Mouse (Mus musculus) erythroid progenitor cell, adult 5-6 weeks (primary cell): ENCODE results near the gene Zfp296. TPM values are rescaled to one million over a fixed set of nuclear protein-coding genes. Genes with fewer than 3 reads are reported as not detected.
A peak's percentile ranks its signal among the peaks of the same experiment; 100 is the strongest.
"Not testable (repeated sequence)": the region's sequence is repeated elsewhere in the genome, so short reads cannot be mapped to it uniquely, and the experiment has no call there.

Source experiments
- ATAC-seq: replicated peaks from 2 replicates; pipeline ENCODE4 v1.8.0; 2016; ENCODE audit warnings: moderate number of reproducible peaks, mild to moderate bottlenecking, moderate TSS enrichment, inconsistent platforms; ENCODE audit not compliant: poor library complexity, low FRiP score, severe bottlenecking
- total RNA-seq, 2 experiments: library from RNA; stranded (forward) in 1 of 2; stranded (reverse) in 1 of 2; fragments of 150-400 nt in 1 of 2; fragments of 186-747, 209-891 nt in 1 of 2; gene quantifications; 2 replicates each; pipeline versions ENCODE4 v1.2.3 to v1.2.4; 2015 to 2017; ENCODE audit warnings: low replicate concordance in 2 of 2

Zfp296 gene
- total RNA-seq, 2 experiments from 2014 or later: not detected

- ATAC-seq: no peak
Measured at GRCm38 (mm10) chr7:19603055-19603454, 26.0 kb downstream of the Zfp296 start.

DNA sequence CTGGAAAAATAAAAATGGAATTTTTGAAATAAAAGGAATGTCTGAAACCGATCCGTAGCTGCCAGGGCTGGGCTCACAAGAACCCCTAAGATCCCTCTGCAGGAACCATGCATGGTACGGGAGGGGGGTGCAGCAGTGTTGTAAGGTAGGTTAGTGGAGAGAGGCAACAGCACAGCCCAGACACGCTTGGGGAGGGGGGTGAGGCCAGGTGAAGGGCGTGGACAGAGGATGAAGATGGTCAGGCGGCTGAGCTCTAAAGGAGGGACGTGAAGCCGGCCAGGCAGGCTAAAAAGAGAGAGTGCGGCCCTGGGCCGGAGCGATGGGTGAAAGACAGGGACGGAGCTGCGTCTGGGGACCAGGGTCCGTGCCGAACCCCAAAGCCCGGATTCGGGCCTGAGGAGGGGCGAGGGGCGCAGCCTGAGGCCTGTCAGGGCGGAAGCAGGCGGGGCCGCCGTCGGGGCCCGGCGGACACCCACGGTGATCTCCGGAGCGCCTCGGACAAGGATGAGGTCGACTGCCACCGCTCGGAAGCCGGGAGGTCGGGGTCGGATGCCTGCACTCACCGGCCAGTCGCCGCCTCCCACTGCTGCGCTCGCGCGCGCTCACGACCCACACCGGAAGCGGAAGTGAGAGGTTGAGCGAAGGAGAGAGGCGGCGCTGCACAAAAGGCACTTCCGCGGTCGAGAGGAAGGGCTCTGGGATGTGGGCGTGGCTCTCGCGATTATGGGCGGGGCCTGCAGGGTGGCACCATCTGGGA lies 26.9 kb downstream of the Zfp296 start, which contains the start of gene Clasrp:
Gene Clasrp (minus strand): TSS at position 638 of the 757 bp plus-strand sequence.
- peak; percentile 99 for ATAC-seq

DNA sequence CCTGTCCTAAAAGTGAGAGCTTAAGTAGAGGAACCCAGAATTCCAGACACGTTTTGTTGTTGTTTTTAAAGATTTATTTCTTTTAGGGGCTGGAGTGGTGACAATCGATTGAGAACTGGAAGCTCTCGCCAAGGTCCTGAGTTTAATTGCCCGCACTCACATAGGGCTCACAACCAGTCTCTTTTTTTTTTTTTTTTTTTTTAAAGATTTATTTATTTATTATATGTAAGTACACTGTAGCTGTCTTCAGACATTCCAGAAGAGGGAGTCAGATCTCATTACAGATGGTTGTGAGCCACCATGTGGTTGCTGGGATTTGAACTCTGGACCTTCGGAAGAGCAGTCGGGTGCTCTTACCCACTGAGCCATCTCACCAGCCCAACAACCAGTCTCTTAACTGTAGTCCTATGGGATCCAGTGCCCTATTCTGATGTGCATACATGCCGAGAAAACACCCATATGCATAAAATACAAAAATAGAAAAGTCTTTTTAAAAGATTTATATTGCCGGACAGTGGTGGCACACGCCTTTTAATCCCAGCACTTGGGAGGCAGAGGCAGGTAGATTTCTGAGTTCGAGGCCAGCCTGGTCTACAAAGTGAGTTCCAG lies 27.6 kb downstream of the Zfp296 start:
- not testable (repeated sequence) for ATAC-seq

- no peak for ATAC-seq
Measured at GRCm38 (mm10) chr7:19607291-19607690, 30.2 kb downstream of the Zfp296 start.

GRCm38 (mm10) chr7:19609641-19610332 lies 32.7 kb downstream of the Zfp296 start:
- ATAC-seq: no peak

- no peak for ATAC-seq
Measured at GRCm38 (mm10) chr7:19610969-19611368, 33.9 kb downstream of the Zfp296 start.

- no peak for ATAC-seq
Measured at GRCm38 (mm10) chr7:19615036-19615577, 38.0 kb downstream of the Zfp296 start.

- ATAC-seq: peak; percentile 80
Measured at GRCm38 (mm10) chr7:19619004-19619801, 42.1 kb downstream of the Zfp296 start.

- no peak for ATAC-seq
Measured at GRCm38 (mm10) chr7:19620811-19621210, 43.7 kb downstream of the Zfp296 start.

DNA sequence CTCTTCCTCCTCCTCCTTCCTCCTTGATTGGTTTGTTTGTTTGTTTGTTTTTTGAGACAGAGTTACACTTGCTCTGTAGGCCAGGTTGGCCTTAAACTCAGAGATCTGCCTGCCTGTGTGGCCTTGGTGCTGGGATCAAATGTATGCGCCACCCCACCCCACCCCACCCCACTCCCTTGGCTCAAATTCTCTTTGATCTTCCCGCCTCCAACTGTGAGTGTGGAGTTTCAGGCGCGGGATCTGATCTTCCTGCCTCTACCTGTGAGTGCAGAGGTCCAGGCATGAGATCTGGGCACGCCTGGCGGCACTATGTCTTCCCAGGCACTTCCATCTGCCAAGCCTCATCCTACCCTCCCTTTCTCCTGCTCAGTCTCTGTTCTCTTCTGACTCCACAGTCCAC lies 45.2 kb downstream of the Zfp296 start:
- ATAC-seq: no peak

DNA sequence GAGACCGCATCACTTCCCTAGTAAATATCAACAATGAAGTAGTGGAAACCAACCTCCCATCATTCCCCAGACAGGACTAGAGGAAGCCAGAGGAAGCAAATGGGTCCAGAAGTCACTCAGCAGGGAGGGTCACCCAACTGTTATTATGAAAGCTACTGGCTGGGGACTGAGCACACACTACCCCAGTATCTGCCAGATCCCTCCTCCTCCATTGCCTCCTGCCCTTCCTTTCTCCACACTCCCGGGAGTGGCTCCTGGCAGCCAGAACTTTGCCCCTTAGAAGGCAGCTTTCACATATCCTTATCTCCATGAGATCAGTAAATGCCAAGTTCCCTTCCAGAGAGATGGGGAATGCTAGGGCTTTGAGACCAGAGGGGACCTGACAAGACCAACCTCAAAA lies 46.3 kb downstream of the Zfp296 start:
- ATAC-seq: no peak

DNA sequence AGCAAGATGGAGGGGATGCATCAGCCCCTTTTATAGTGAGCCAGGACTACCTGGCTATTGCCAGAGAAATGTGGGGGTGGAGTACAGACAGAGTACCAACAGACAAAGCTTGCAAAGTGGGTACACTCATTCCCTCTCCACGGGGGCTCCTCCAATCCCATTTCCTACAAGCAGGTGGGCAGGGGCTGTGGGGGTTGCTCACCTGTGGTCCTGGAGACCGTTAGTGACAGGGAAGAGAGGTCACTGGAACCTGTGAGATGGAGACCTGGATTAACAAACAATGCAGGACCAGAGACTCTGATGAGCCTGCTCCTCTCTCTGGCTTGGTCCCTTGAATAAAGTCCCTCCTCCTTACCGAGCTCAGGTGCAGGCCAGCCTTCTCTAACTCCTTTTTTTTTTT lies 50.6 kb downstream of the Zfp296 start:
- no peak for ATAC-seq

DNA sequence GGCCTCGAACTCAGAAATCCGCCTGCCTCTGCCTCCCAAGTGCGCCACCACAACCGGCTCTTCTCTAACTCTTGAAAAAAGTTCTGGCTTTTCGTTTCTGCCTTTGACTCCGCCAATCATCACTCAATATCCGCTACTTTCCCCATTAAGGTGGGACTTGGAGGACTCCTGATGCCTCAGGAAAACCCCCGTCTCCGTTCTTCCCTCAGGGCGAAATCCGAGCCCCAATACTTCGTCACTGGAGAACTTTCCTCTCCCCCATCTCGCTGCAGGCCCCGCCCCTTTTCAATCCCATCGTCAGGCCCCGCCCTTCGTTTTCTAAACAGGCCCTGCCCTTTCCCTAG lies 51.1 kb downstream of the Zfp296 start:
- ATAC-seq: no peak

DNA sequence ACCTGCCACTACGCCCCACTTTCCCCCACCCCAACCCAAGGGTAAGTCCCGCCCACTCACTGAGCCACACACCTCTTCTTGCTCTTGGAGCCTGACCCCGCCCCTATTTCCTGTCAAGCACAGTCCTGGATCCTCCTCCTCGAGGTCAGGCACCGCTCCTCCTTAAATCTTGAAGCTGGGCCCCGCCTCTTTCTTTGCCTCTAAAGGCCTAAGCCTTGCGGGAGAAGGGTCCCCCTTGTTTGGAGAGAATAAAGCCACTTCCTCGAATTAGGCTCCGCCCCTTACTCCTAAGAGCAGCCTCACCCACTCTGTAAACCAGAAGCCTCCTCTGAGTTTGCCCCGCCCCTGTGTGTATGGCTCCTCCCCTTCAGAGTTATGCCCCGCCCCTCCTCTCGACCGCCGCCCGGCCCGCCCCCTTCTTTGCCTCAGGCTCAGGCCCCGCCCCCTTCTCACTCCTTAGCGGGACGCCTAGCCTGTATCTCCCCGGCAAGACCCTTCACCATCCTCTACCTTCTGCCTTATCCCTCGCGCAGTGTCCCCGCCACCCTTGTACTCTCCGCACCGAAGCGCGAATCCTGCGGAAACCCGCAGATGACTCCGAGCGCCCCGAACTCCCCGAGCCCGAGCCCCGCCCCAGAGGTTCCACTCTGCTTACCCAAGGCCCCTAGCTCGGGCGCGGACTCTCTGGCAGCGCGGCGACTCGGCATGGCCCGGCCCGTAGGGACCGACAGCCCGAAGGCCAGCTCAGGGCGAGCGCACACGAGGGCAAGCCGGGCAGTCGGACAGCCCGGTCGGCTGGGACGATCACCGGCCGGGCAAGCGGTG lies 51.7 kb downstream of the Zfp296 start:
- peak; percentile 64 for ATAC-seq

GRCm38 (mm10) chr7:19629361-19629734 lies 52.3 kb downstream of the Zfp296 start, which contains the start of gene Relb:
TSS of gene Relb (minus strand) at chr7:19629438.
- ATAC-seq: peak; percentile 62
